Mouse (Mus musculus) erythroid progenitor cell, adult 5-6 weeks (primary cell): ENCODE results near the gene Gpx8. TPM values are rescaled to one million over a fixed set of nuclear protein-coding genes. Genes with fewer than 3 reads are reported as not detected.
"Not testable (repeated sequence)": the region's sequence is repeated elsewhere in the genome, so short reads cannot be mapped to it uniquely, and the experiment has no call there.

ENCODE experiments used
- ATAC-seq: replicated peaks from 2 replicates; pipeline ENCODE4 v1.8.0; 2016; ENCODE audit warnings: moderate number of reproducible peaks, mild to moderate bottlenecking, moderate TSS enrichment, inconsistent platforms; ENCODE audit not compliant: poor library complexity, low FRiP score, severe bottlenecking
- total RNA-seq, 2 experiments: library from RNA; stranded (forward) in 1 of 2; stranded (reverse) in 1 of 2; fragments of 150-400 nt in 1 of 2; fragments of 186-747, 209-891 nt in 1 of 2; gene quantifications; 2 replicates each; pipeline versions ENCODE4 v1.2.3 to v1.2.4; 2015 to 2017; ENCODE audit warnings: low replicate concordance in 2 of 2

The Gpx8 gene
- total RNA-seq, 2 experiments from 2014 or later = 3.9 TPM; not detected in 1

- no peak for ATAC-seq
Measured at GRCm38 (mm10) chr13:113031792-113032571, 14.2 kb downstream of the Gpx8 start.

- ATAC-seq = no peak
Measured at GRCm38 (mm10) chr13:113031351-113031750, 14.9 kb downstream of the Gpx8 start.

- ATAC-seq = no peak
Measured at GRCm38 (mm10) chr13:113023274-113024143, 22.7 kb downstream of the Gpx8 start.

- ATAC-seq = no peak
Measured at GRCm38 (mm10) chr13:113022467-113022866, 23.7 kb downstream of the Gpx8 start.

GRCm38 (mm10) chr13:113021521-113021920 is 24.7 kb downstream of the Gpx8 start:
- no peak for ATAC-seq

GRCm38 (mm10) chr13:113013174-113013953 is 32.8 kb downstream of the Gpx8 start:
- not testable (repeated sequence) for ATAC-seq

- ATAC-seq = no peak
Measured at GRCm38 (mm10) chr13:113012683-113013082, 33.5 kb downstream of the Gpx8 start.

GRCm38 (mm10) chr13:113000576-113001318 is 45.5 kb downstream of the Gpx8 start:
- ATAC-seq = no peak

GRCm38 (mm10) chr13:113000090-113000489 is 46.1 kb downstream of the Gpx8 start:
- ATAC-seq = no peak

GRCm38 (mm10) chr13:112998427-112999201 is 47.6 kb downstream of the Gpx8 start:
- ATAC-seq = no peak

GRCm38 (mm10) chr13:112997369-112997768 is 48.8 kb downstream of the Gpx8 start:
- ATAC-seq = no peak

GRCm38 (mm10) chr13:112996407-112996806 is 49.8 kb downstream of the Gpx8 start:
- ATAC-seq = no peak

GRCm38 (mm10) chr13:112994191-112994590 is 52.0 kb downstream of the Gpx8 start:
- ATAC-seq = no peak

GRCm38 (mm10) chr13:112993531-112994152 is 52.6 kb downstream of the Gpx8 start, which contains the start of gene Mcidas:
Gene Mcidas, plus strand, starts transcription at chr13:112993845.
- ATAC-seq = no peak
